Mouse (Mus musculus) small intestine, adult 2 months (tissue): ENCODE measurements around the gene Sec13.

Source experiments
- CTCF ChIP-seq: fragments of 200-500 bp; IDR thresholded peaks from 2 replicates; pipeline ENCODE4 v1.5.1; 2012; ENCODE audit warnings: low read depth, mild to moderate bottlenecking, control low read depth, inconsistent platforms, low read length, moderate library complexity, mixed read lengths; ENCODE audit not compliant: insufficient replicate concordance, insufficient read length; ENCODE audit errors: extremely low read depth
- POLR2A ChIP-seq: fragments of 200-500 bp; IDR thresholded peaks from 2 replicates; pipeline ENCODE4 v1.6.1; 2012; ENCODE audit warnings: low read depth, mild to moderate bottlenecking, control low read depth, inconsistent platforms, low read length, moderate library complexity

- TF ChIP-seq CTCF, result no peak
- TF ChIP-seq POLR2A, result no peak
These were observed 12.4 kb downstream of the Sec13 start for GRCm38 (mm10) chr6:113728181-113728580.
